Mouse (Mus musculus) urinary bladder, postnatal 36 days (tissue): Measurements from ENCODE around the gene Pms1.

Source experiments
- DNase-seq, 2 experiments: peaks; one replicate each; pipeline ENCODE4 v3.0.0; 2022; ENCODE audit warnings: low spot score in 2 of 2, mixed read lengths in 1 of 2

Gene Pms1

DNA sequence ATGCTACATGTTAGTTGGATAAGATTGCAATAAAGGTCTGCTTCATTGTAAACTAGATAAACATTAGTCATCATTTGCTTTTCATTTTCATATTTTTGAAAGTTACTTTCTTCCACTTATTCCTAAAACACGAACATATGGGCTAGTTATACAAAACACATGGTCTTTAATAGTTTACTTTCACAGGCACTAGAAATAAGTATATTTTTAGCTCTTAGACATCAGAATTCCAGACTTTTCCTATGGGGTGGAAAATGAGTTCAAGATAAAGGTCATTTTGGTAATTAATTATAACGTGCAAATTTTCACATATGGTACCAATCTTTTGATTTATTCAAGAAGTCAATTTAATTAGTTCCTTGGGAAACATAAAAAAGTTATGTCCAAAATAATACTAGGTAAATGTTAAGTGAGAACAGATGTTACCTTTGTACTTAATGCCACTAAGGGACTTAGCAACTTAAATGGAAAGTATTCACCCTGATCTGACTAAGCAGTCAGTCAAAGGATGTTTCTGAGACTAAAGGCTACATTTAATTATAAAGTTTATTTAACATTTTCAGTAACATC is 95.1 kb downstream of the Pms1 start:
- no peak for DNase-seq

DNA sequence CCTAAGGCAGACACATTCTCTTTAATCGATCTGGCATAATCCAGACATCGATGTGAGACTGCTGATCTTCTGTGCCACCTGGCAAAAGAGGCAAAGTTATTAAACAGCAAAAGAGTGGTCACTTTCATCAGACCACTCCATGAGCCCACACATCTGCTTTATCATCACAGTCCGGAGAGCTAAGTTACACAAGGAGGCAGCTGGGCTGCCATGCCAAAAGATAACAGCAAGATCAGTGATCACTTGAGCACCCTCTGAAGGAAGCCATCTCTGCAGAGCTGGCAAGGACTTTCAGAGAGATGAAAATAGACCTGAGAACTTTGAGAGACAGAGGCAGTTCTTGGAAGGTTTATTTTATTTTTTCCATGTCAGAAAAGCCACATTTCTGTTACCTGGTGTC is 102.3 kb downstream of the Pms1 start:
- DNase-seq = no peak

DNA sequence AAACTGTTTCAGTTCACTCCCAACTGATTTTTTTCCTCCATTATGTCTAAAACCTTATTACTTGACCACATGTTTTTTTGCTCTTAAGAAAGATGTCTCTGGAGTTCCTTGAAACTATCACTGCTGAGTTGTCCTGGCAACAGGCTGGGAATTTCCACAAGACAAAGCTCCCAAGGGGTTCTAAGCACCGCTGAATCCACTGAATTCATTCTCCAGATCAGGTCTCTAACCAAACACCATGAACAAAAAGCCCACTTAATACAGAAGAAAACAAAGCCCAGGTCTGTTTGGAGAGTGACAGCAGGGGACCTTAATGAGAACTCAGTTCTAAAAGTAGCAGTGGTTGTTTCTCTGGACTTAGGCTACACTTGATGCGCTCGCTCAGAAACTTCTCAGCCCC is 105.6 kb downstream of the Pms1 start:
- no peak for DNase-seq

DNA sequence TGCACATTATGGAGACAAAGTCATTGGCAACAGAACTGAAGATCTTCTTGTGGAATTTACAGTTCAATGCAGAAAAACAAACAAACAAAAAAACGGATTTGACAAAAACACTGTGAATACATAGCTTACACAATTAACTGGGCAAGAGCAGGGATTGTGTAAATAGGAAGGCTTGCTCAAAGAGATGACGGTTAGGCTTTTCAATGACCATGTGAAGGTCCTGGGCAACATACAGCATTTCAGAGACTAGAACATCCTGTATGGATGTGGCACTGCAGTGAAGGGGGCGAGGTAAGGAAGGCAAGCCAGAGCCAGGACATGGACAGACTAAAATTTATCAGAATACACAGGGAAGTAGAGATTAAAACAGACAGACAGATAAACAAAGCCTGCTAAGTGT is 107.2 kb downstream of the Pms1 start:
- DNase-seq = no peak

DNA sequence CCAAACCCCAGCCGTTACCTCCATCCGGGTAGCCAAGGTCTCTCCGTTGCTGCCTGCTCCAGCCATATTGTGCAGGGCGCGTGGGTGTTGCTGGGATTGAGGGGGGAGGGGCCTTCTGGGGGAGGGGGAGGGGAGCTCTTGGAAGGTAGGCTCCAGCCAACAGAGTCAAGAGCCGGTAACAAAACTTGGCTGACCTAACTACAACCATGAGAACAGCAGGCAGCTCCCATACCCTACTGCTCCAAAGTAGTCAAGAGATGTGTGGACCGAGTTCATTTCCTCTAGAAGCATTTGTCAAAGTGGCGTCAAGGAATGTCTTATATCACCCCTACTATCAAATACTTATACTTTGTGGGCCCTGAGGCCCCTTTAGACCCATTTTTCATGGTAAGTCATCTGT is 109.3 kb downstream of the Pms1 start, which contains the start of gene 1700019A02Rik:
Gene 1700019A02Rik (minus strand): TSS at position 101 of the 400 bp plus-strand sequence.
- no peak for DNase-seq

DNA sequence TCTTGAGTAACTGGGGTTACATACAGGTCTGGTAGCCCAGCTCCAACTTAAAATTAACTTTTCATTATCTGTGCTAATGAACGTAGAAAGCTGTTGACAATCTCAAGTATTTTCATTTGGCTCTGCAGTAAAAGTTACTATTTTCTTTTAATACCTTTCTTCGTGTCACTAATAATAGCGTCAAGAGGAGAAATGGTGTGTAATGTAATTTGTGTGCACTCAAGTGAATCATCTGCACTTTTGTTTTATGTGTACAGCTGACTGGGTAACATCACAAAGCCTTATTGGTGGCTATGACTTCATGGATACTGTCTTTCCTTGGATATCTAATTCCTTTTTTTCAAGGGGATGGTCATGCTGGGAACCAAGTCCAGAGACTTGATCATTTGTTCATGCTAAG is 110.5 kb downstream of the Pms1 start:
- DNase-seq = no peak

DNA sequence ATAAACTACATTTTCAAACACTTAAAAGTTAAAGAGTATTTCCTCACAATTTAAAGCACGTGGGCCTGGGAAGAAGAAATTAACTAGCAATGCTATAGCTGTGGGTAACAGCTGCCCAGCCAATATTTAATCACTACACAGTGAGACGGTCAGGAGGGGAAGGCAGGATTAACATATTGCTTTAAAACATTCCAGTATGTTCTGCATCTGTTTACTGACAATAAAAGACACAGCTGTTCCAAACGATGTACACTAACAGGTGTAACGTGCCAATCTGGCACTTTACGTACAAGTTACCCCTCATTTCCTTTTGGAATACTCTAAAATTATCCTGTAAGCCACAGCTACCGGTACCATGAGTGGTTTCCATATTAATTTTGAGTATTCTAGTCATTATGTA is 139.1 kb downstream of the Pms1 start:
- no peak for DNase-seq
